Mouse (Mus musculus) ovary, postnatal 10 days (tissue): ENCODE results near the gene Ago3.

Source experiments
- DNase-seq: peaks from one replicate; pipeline ENCODE4 v3.0.0; 2022; ENCODE audit warnings: low spot score

Ago3 gene

DNA sequence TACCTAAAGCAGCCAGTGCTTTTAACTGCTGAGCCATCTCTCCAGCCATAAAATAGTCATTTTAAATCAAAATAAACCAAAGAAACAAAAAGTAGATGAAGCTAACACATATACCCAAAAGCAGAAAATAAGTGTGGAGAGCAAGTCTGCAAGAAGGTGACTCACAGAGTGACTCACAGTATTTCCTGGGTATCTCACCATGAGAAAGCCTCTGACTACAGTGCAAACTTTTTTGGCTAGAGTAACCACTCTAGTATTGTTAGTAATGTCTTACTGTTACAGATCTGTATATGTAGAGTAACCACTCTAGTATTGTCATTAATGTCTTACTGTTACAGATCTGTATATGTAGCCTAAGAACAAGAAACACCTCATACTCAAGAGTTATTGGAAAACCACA is 13.6 kb downstream of the Ago3 start:
- DNase-seq, result no peak

DNA sequence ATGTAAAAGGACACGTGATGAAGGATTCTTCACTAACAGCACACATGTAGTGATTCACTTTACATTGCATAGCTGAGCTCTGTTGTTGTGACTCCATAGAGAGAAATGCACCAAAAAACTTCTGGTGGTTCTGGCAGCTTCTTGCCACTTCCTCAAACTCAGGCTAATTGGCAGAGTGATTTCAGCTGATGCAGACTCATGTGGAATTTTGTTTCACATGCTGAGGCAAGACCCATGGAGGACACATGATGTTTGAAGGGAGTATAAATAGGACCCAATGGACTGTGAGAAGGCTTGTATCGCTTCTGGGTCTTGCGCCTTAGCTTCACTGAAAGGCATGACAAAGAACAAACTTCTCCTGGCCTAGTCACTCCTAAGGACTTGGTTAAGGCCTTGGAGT is 16.8 kb downstream of the Ago3 start:
- no peak for DNase-seq

DNA sequence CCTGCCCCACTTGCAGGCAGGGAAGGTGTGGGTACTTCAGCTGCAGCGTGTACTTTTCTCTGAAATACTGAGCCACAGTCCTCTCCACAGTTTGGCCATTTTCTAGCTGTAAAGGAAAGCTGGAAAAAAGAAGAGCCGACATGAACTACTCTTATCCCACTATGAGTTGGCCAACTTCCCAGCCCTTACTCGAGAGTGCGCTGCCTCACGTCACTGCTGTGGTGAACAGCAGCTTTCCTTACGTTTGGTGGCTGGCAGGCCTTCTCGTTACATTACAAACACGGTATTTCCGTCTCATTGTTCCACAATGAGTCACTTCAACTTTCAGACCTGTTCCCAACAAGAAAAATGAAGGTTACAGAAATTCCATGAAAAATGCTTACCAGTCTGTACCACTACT is 57.9 kb downstream of the Ago3 start:
- DNase-seq, result no peak

DNA sequence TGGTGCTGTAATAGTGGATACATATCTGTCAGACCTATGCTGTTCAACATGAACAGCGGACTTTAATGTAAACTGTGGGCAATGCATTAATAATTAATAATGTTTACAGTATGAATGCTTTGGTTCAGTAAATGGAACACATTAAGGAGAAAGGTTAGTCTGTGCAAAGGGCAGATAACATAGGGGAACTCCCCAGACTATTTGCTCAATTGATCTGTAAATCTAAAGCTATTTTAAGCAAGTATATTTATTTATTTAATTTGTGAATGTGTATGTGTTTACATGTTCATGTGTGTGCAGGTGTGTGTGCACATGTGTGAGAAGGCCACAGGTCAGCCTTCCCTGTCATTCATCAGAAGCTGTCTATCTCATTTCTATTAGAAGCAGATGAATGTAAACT is 69.3 kb downstream of the Ago3 start:
- no peak for DNase-seq

DNA sequence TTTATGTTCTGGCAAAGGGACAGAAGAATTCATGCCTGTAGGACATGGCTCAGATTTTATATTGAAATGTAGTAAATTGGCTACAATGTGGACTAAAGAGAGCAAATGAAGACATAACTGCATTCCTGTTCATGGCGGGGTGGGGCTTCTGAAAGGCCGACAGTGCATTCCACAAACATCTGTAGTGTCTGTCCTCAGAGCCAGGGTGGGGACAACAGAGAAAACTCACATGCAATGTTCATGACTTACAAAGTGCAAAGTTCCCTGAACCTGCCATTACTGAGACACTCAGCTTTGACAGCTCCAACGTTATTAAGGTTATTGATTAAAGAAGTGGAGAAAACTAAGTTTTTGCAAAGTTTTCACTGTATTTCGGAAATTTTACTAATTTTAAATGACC is 85.9 kb downstream of the Ago3 start:
- DNase-seq, result no peak

DNA sequence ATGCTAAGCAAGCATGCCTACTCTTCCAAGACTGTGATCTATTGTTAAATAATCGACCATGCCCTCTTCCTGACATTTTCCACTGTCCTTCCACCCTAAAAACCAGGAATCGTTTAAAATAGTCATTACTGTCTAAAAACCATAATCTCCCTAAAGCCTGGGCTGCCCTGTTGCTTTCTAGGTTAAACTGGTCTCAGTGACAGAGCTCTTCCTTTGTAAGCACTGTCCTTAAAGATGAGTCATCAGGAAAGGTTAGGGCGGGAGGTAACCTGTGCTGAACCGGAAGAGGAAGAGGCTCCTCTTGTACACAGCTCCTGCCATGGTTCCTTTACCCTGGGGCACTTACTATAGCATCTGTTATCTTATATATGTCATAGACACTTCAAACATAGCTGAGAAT is 89.9 kb downstream of the Ago3 start:
- DNase-seq, result no peak

DNA sequence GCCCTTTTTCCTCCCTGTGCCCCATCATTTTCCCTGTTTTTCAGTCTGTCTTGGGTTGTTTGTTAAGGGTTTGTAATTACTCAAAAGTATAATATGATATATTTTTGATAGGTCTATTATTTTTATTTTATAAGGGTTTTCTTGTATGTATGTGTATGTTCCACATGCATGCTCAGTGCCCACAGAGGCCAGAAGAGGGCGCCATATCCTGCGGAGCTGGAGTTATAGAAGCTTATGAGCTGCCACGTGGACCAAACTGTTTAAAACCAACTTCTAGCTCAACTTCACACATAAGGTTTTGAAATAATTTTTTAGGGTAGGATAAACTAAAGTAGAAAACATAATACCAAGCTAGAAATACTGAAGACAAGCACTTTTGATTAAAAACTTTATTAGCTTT is 97.0 kb downstream of the Ago3 start:
- no peak for DNase-seq

DNA sequence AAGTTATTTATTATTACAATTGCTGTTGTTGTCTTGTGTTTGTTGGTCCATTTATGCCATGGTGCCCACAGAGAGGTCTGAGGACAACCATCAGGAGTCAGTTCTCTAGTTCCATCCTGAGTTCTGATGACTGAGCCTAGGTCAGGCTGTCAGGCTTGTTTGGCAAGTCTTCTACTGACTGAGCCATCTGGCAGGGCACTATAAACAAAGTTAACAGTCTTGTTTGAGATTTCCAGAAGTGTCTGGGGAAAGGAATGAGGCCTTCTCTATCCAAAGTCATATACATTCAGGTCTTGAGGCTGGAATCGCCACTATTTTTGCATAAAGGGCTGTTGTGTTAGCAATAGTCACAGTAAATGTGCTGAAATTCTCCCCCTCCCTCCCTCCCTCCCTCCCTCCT is 97.6 kb downstream of the Ago3 start:
- no peak for DNase-seq

DNA sequence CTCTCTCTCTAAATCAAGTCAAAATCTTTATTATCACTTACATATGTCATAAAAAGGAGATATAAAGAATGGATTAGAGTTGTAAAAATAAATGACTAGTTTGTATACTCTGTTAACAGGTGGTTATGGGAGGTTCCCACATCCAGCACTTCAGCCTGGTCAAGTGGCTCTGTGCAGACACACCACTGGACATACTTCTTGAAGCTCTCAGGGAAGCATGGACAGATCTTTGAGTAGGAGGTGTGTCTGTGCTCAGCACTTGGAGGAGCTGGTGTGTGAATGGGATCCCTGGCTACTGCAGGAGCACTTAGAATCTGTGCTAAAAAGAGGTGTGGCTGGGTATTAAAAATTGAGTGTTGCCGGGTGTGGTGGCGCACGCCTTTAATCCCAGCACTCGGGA is 99.1 kb downstream of the Ago3 start:
- DNase-seq, result no peak

DNA sequence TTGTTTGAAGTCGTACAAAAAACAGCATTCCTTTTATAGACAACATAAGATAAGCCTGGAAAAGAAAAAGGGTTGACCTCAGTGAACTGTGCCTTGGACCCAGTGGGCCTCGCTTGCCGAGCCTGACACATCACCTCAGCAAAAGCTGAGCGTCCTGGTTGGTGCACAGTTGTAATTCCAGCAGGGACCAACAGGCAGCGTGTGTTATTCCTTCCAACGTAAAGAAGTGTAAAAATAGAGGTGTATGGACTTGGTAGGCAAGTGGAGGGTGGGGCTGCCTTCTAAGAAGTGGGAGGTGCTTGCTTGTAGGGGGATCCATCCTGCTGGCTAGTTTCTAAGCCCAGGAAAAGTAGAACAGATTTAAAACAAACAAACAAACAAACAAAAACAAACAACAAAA is 103.3 kb downstream of the Ago3 start:
- DNase-seq, result no peak

DNA sequence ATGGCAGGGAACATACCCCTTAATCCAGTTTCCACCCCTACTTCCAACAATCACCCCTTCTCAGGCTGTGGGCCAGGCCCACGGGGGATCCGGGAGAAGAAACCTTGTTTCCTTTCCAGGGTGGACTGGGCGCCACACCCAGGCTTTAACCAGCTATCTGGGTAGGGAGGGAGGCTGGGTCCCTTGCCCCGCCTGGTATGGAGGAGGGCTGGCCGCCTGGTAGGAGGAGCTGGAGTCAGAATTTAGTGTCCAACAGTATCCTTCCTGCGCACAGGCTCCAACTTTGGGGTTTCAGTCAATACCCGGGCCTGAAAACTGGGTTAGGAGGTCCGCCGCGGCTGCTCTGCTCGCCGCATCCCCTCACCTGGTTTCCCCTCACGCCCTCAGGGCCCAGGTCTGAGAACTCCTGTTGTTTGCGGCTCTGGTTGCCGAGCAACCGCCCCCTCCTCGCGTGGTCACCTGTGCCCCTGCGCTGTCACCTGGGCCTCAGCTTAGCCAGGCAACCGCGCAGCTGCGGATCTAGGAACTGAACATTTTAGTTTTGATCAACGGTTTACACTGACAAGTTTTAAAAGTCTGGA is 104.0 kb downstream of the Ago3 start, which contains the start of gene Tekt2:
TSS of gene Tekt2 (minus strand) at position 408 of the 581 bp plus-strand sequence.
- no peak for DNase-seq

DNA sequence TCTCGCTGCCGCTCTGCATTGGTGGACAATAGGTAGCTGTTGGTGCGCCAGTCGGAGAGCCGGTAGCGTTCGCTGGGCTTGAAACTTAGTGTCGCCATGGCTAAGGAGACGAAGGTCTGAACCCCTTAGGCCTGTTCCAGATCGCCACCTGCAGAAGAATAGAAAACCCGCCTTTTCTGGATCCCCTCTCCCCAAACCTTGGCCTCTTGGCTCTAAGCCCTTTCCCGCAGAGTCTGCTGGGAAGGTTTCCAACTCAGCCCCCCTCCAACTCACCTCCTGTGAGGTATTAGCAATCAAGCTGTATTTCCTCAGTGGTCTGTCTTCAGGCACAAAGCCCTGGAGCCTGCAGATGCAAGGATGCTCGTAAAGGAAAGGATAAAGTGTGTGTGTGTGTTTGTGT is 104.5 kb downstream of the Ago3 start:
- no peak for DNase-seq

DNA sequence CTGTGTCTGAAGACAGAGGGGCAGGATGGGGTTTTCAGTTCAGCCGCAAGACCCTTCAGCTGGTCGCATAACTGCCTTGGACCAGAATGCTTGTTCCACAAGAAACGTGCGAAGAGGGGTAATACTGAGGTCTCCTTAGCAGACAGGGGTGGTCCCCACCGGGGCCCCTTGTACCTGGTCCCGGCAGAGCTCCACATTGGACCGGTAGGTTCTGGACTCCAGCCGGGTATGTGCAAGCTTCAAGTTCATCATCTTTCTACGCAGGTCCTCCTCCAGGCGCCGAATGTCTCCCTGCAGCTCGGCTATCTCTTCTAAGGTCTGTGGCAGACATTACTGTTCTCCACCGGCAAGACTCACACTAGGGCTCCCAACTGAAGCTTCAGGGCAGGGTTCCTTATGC is 106.7 kb downstream of the Ago3 start:
- no peak for DNase-seq

DNA sequence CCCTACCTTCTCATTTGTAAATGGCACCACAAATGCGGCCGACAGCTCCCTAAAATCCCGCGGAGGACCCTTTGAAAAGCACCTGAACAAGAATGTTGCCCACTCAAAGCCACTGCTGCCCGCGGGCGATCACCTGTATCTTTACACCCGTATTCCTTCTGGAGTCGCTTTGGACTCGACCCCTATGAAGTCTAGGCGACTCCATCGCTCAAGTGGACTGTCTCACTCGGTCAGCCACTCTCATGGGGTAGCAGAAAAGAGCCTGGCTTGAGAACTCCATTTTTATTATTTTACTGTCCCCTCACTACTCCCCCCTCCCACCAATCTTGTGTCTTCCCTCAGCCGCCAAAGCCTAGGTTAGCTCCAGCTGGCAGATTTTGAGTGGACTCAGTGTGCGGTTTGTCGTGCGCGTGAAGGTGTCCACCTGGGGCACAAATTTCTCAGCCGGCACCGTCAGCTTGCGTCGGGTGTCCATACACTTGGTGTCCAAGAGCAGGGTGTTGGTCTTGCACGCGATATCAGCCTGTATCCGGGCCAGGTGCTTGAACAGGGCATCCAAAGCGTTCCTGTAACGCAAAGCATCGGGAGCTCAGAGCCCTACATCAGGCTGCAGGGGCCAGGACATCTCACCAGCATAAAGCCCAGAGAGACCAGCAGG is 107.4 kb downstream of the Ago3 start:
- DNase-seq, result no peak

DNA sequence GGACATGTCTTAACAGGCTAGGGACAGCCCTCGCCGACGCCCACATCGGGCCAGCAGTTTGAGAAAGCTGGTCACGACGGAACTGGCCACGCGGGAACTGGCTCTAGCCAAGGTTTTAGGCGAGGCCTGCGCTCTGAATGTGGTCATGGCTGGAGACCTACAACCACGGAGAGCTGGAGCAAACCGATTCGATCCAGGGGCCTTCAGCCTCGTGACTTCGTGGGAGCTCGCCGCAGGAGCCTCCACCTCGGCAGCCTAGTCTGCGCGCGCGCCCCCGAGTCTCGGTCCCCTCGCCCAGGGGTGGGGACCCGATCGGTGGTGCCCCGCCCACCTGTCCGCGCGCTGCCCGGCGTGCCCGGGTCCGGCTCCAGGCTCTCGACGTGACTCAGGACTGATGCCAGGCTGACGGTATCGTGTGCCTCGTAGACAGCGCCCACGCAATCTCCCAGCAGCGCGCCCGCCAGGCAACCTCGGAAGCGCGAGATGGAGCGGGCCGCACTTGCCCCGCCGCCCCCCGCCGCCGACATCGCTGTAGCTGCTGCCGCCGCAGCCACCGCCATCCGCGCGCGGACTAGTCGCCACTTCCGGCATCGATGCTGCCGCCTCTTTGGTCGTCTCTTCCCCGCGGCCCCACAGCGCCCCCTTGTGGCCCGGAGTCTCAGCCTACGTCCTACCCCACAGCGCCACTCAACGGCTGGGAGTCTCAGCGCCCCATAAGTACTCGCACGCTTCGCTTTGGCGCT is 108.1 kb downstream of the Ago3 start, which contains the start of gene Adprhl2:
TSS of gene Adprhl2 (minus strand) at position 593 of the 743 bp plus-strand sequence.
- peak; percentile 100 for DNase-seq

DNA sequence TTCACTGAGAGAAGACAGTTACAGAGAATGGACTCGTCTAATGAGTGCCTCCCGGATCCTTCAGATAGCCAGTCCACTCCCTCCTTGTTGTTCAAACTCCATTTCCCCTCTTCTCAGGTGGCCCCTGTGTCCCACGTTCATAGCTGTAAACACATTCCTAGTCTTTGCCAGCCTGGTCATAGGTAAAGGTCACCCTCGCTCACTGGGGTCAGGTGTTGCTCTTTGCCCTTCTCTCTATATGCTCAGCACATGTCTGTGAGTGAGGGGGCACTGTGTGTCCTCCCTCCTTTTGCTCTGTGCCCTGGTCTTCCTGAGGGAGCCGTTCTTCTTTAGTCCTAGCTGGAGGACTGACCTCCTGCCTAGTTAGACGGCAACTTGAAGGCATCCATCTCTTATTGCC is 109.5 kb downstream of the Ago3 start:
- no peak for DNase-seq

DNA sequence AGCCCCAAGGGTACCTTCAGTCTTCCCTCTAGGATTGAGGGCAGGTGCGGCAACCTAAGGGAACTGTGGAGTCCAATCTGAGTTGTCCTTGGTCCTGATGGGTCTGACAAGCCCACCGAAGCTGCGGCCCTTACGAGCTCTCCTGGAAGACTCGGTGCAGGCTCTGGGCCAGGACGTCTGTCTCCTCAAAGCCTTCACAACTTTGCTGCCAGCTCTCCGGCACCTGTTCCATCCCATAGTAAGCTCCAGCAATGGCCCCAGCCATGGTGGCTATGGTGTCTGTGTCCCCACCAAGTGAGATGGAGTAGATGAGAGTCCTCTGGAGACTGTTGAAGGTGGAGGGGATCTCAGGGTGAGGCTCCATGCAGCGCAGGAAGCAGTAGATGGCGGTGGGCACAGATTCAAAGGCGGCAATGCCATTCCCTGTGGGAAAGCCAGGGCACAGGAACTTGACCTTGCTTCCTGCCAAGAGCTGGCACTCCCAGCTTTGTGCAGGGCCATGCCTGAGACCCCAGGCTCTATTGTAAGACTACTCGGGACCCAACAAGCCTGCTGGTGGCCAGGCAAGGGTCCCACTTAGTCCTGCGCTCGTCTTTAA is 112.8 kb downstream of the Ago3 start:
- DNase-seq, result no peak

DNA sequence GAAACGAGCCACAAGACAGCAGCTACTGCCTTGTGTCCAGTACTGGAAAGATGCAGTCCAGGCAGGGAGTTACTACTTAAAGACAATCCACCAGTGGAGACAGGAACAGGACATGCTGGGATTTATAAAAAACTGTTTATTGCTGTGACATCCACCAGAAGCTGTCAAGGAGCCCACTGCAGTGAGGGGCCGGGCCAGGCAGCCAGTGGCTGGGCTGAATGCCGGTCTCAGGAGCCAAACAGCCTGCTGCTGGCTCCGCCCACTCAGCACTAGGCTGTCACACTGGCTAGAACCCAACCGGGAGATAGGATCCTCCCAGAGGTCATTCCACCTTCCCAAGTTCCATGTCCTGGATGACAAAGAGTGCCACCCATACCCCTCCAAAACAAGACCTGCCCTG is 113.4 kb downstream of the Ago3 start:
- no peak for DNase-seq

DNA sequence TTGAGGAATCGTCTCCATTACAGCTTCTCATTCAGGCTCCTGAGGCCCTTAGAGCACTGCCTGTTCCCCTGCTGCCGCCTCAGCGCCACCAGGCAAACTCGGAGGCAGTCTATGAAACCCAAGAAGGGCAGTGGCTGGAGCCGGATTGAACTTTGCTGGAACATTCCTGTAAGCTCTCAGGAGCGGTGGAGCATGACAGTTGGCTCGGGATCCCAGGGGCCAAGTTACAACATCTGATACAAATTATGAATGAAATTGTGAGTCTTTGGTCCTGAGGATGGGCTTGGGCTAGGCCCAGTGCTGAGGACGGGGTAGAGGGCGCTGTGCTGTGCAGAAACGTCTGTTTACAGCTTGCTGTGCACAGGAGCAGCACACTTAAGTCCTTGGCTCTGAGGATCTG is 115.0 kb downstream of the Ago3 start:
- no peak for DNase-seq

DNA sequence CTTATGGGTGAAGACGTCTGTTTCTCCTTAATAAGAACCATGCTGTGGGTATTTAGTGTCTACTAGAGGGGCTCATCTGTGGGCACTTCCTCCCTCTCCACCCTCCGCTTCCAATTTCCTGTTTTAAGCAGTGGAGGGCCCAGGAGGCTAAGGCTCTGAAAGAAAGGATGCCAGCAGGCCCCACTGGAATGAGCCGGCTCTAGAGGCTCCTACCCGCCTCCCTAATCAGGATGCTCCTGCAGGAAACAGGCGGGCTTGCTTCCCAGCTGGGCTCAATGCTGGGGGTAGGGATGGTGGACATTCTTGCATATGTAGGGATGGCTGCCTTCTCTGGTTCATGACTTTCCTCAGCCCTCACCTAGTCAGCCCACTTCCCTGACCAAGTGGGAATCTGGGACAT is 116.2 kb downstream of the Ago3 start:
- DNase-seq, result no peak

DNA sequence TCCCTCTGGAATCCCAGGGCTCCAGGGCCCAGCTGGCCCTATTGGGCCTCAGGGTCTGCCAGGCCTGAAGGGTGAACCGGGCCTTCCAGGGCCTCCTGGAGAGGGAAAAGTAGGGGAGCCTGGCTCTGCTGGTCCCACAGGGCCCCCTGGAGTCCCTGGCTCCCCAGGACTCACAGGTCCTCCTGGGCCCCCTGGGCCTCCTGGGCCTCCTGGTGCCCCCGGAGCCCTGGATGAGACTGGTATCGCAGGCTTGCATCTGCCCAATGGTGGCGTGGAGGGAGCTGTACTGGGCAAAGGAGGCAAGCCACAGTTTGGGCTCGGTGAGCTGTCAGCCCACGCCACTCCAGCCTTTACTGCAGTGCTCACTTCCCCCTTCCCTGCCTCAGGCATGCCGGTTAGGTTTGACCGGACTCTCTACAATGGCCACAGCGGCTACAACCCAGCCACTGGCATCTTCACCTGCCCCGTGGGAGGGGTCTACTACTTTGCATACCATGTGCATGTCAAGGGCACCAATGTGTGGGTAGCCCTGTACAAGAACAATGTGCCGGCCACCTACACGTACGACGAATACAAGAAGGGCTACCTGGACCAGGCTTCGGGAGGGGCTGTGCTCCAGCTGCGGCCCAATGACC is 117.7 kb downstream of the Ago3 start:
- no peak for DNase-seq

DNA sequence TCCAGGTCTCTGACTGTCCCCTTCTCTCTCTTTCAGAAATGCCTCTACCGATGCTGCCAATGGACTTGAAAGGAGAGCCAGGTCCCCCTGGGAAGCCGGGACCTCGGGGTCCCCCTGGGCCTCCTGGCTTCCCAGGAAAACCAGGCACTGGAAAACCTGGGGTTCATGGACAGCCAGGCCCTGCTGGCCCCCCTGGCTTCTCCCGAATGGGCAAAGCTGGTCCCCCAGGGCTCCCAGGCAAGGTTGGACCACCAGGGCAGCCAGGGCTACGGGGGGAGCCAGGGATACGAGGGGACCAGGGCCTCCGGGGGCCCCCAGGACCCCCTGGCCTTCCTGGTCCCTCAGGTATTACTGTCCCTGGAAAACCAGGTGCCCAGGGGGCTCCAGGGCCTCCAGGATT is 119.0 kb downstream of the Ago3 start:
- DNase-seq, result no peak

DNA sequence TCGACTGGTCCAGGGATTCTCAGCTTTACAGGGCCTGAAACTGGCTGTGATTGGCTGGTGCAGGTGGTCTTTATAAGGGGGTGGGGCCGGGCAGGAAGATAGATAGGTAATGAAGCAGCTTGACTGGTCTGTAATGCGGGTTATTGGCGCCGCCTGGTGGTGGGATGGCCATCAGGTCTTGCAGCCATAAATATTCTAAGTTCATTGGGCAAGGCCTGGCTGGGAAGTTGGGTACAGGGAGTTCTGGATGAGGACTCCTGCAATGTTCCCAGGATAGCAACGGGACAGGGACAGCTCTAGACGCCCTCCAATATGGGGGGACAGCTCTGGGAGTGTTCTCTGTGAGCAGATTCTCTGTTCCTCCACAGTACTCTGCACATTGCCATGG is 119.4 kb downstream of the Ago3 start:
- peak; percentile 76 for DNase-seq
